Mouse (Mus musculus): Measurements from ENCODE around the gene Pla2g2d.
A peak's percentile ranks its signal among the peaks of the same experiment; 100 is the strongest.
"Not testable (repeated sequence)": the region's sequence is repeated elsewhere in the genome, so short reads cannot be mapped to it uniquely, and the experiment has no call there.

Gene Pla2g2d

DNA sequence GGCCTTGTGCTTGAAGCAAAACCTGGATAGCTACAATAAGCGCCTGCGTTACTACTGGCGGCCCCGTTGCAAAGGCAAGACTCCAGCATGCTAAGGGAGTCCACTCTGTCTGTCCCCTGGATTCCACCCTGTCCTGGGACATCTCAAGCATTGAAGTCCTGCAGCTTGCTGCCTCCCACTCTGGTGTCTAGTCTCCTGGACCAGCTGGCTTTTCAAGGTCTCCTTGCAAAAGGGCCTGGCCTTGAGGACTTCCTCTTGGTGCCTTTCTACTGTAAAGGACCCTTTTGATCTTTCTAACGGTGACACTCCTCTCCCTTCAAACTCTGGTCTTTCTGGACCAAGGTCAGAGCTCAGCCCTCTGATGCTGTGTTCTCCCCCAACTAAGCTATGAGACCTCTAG is 4.8 kb downstream of the Pla2g2d start:
- no peak for DNase-seq (ENCODE audit: low read depth, low spot score)

GRCm38 (mm10) chr4:138782098-138782497 is 6.6 kb downstream of the Pla2g2d start:
- no peak for DNase-seq (ENCODE audit: low read depth, low spot score)

DNA sequence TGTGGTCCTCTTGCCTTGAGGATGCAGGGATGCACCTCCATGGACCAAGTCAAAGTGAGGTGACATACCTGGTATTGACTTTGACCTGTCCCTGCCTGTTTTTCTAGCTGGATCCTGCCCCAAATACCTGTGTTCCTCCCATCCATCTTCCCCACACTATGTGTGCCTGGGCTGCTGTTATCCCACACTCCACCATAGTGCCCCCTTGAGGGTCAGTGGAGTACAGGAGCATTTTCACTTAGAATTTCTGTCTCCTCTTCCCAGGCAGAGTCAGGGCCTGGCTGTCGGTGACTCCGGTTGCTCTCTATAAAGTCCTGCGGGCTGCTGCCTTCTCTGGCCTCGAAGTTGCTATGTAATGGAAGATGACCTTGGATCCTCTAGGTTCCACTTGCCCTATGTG is 10.2 kb downstream of the Pla2g2d start:
- DNase-seq (ENCODE audit: low read depth, low spot score) = no peak

- DNase-seq (ENCODE audit: low read depth, low spot score) = no peak
Observed at GRCm38 (mm10) chr4:138786141-138786540, 10.6 kb downstream of the Pla2g2d start.

DNA sequence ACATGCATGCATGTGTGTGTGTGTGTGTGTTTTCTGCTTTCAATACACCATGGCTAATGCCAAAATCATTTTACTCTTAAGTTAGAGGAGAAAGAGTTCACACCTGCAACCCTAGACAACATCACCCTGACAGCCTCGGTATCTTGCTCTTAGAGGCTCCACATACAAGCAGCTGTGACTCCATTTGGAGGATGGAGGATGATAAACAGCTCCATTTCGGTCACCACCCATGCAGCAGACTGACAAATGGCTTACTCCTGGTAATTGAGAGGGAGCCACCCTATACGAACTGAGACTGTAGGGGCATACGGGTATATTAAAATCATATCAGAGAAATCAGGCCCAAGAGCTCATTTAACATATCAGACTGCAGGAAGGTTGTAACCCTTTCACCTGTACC is 12.8 kb downstream of the Pla2g2d start:
- no peak for DNase-seq (ENCODE audit: low read depth, low spot score)

GRCm38 (mm10) chr4:138791452-138791851 is 15.9 kb downstream of the Pla2g2d start:
- DNase-seq (ENCODE audit: low read depth, low spot score) = no peak

- DNase-seq (ENCODE audit: low read depth, low spot score) = no peak
Observed at GRCm38 (mm10) chr4:138792599-138792998, 17.1 kb downstream of the Pla2g2d start.

GRCm38 (mm10) chr4:138793276-138793675 is 17.7 kb downstream of the Pla2g2d start:
- DNase-seq (ENCODE audit: low read depth, low spot score) = peak; percentile 40

DNA sequence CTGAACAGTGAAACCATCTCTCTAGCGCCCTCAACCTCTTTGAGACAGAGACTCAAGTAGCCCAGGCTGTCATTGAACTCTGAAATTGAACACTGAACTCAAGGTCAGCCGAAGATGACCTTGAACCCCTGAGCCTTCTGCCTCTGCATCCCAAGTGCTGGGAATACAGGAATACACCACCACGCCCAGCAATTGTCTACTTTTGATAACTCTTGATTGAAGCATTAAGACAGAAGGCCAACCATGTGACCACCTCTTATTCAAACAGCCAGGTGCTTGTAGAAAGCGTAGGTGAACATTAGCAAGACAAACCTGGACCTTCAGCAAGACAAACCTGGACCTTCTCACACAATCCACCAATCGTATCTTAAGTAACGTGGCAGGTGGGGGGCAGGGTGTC is 18.8 kb downstream of the Pla2g2d start:
- DNase-seq (ENCODE audit: low read depth, low spot score) = no peak

DNA sequence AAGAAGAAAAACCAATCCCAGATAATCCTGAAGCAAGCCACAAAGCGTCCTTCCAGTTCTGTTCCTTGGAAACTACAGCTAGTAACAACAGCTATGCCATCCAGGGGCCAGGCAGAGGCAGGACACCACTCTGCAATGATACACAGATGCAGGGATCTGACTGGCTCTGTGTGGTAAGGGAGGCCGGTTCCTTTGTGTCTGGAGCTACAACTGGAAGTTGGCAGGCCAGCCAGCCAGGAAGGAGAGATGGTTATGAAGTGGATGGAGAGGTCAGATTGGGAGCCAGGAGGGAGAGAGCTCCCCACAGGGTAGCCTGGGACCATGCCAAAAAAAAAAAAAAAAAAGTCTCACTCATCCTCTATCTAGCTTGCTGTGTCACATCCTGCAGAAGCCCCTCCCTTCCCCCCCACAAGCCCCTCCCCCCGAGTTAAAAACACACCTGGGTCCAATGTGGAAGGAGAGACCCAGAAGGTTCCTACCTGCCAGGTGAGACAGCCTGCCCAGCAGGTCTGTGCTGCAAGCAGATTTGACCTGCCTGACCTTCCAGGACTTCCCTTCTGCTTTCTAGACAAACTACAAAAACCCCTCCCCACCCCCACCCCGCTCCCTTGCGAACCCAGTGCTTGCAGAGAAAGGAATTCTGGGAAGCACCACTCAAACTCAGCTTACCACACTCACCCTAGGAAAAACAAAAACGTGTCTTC is 21.1 kb downstream of the Pla2g2d start:
- DNase-seq (ENCODE audit: low read depth, low spot score) = no peak

- no peak for DNase-seq (ENCODE audit: low read depth, low spot score)
Observed at GRCm38 (mm10) chr4:138797217-138797570, 21.7 kb downstream of the Pla2g2d start.

GRCm38 (mm10) chr4:138800134-138800744 is 24.7 kb downstream of the Pla2g2d start:
- DNase-seq (ENCODE audit: low read depth, low spot score) = no peak

- DNase-seq (ENCODE audit: low read depth, low spot score) = no peak
Observed at GRCm38 (mm10) chr4:138801631-138802030, 26.1 kb downstream of the Pla2g2d start.

DNA sequence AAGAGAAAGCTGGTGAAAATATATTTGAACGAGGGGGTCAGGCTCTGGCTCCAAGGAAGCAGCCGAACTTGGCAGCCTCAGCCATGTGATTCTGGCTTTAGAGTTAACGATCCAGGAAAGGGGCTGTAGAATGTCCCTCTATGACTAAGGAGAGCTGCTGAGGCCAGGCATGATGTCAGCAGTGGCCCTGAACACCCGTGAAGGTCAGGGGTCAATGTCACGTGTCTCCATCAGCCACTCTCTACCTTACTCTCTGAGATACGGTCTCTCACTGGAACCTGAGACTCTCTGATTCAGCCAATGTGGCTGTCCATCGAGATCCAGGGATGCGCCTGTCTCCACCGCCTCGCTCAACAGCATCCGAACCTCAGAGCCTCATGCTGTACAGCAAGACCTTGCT is 27.4 kb downstream of the Pla2g2d start:
- no peak for DNase-seq (ENCODE audit: low read depth, low spot score)

GRCm38 (mm10) chr4:138805248-138805647 is 29.7 kb downstream of the Pla2g2d start:
- DNase-seq (ENCODE audit: low read depth, low spot score) = no peak

GRCm38 (mm10) chr4:138806160-138806559 is 30.6 kb downstream of the Pla2g2d start:
- DNase-seq (ENCODE audit: low read depth, low spot score) = no peak

DNA sequence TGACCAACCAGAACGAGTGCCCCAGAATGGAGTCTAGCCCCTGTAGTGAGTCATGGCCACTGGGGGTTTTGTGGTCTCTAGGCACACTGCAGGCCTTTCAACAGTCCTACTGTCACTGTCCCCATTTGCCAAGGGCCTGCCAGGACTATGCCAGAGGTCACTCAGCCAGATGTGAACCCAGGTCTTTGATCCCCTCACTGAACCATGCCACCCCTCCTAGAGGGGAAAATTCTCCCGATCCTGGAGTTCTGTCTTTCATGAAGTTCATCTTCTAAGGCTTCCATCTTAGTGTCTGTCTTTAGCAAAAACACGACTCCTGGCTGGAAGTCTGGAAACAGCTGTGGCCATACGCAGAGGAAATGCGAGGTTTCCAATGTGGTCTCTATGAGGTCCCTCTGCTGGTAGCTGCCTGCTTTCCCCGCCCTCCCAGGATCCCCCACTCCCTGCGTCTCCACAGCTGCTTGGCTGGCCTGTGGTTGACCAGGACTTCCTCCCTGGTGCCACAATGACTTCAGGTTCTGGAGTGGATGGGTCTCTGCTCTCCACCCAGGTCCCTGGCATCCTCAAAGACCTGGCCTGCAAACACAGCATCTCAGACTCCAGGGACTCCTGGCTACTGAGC is 31.5 kb downstream of the Pla2g2d start:
- DNase-seq (ENCODE audit: low read depth, low spot score) = no peak

DNA sequence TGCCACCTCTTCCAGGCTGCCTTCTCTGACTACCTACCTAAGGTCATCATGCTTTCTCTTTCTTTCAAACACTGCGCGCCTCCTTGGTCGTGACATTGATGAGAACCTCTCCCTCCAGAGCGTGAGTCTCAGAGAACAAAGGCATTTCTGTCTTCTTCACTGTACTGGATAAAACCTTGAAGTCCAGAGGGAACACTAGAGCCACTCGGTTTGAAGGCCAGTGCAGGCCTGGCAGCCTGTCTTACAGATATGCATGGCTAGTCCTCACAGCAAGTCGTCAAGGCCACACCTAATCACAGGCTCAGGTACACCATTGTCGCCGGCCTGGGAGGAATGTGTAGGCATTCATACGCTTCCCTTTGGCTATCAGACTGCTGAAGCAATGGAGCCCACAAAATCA is 40.6 kb downstream of the Pla2g2d start:
- no peak for DNase-seq (ENCODE audit: low read depth, low spot score)

GRCm38 (mm10) chr4:138817736-138818135 is 42.2 kb downstream of the Pla2g2d start:
- no peak for DNase-seq (ENCODE audit: low read depth, low spot score)

GRCm38 (mm10) chr4:138819101-138819500 is 43.6 kb downstream of the Pla2g2d start:
- DNase-seq (ENCODE audit: low read depth, low spot score) = no peak

DNA sequence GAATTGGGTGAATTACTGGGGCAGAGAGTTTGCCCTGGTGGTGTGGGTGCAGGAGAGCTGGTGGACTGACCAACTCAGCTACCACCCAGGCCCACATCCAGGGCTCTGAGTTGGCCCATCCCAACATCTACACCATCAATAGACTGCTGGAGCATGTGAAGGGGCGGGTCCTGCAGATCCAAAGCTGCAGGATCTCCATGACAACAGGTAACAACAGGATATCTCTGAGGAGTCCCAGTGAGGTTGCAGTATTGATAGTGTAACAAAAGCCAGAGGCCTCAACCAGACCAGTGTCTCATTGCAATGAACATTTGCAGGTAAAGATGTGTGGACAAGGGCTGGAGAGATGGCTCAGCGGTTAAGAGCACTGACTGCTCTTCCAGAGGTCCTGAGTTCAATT is 45.5 kb downstream of the Pla2g2d start:
- no peak for DNase-seq (ENCODE audit: low read depth, low spot score)

DNA sequence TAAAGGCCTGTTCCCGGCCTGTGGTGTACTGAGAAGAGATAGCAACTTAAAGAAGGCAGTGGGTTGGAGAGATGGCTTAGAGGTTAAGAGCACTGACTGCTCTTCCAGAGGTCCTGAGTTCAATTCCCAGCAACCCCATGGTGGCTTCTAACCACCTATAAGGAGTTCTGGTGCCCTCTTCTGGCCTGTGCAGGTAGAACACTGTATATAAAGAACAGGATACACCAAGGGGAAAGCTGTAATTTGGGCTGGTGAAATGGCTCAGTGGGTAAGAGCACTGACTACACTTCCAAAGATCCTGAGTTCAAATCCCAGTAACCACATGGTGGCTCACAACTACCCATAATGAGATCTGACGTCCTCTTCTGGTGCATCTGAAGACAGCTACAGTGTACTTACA is 48.6 kb downstream of the Pla2g2d start:
- DNase-seq (ENCODE audit: low read depth, low spot score) = not testable (repeated sequence)

GRCm38 (mm10) chr4:138824660-138825059 is 49.1 kb downstream of the Pla2g2d start:
- peak; percentile 33 for DNase-seq (ENCODE audit: low read depth, low spot score)

All from mesoderm, embryonic 11.5 days (tissue).